Mouse (Mus musculus): ENCODE data around the gene Pmepa1. TPM values are rescaled to one million over a fixed set of nuclear protein-coding genes. Genes with fewer than 3 reads are reported as not detected.
A peak's percentile ranks its signal among the peaks of the same experiment; 100 is the strongest.

The Pmepa1 gene
- polyA plus RNA-seq, 1 experiment from 2014 or later: 2.6 TPM

- H3K27me3 ChIP-seq (ENCODE audit: control insufficient read depth, insufficient read depth, low read length): no peaks in the 10 kb centered on the region
- DNase-seq (ENCODE audit: low spot score) (no peak), ATAC-seq (ENCODE audit: insufficient number of reproducible peaks, low FRiP score, low TSS enrichment, low read depth) (no peak)
- no peaks in the 10 kb centered on the region for H3K9me3 ChIP-seq (ENCODE audit: control insufficient read depth, low read length)
- H3K36me3 ChIP-seq (ENCODE audit: control insufficient read depth, insufficient read depth, low read length): no peaks in the 10 kb centered on the region
- WGBS: 29% methylated on average over 12 of the region's 12 CpGs
- no peak overlapping the region for H3K4me2 ChIP-seq (ENCODE audit: low read depth, severe bottlenecking)
- H3K27ac ChIP-seq (replicated peaks; ENCODE audit: low read depth, low read length): no peak overlapping the region
- no peak overlapping the region for H3K9ac ChIP-seq (ENCODE audit: low read length)
- no peak overlapping the region for H3K4me3 ChIP-seq (ENCODE audit: low read depth, low read length)
- peaks cover 6% of the 10 kb centered on the region; the same call in 1 of the 2 replicates for H3K4me1 ChIP-seq (ENCODE audit: control insufficient read depth, insufficient read depth, low read length)
Measured at GRCm38 (mm10) chr2:173305011-173305410, 28.7 kb upstream of the Pmepa1 start.

GRCm38 (mm10) chr2:173300663-173301630 lies 24.6 kb upstream of the Pmepa1 start:
- DNase-seq (ENCODE audit: low spot score): peak; percentile 44
- H3K9ac ChIP-seq (ENCODE audit: low read length): no peak overlapping the region
- ATAC-seq (ENCODE audit: insufficient number of reproducible peaks, low FRiP score, low TSS enrichment, low read depth): no peak
- H3K27me3 ChIP-seq (ENCODE audit: control insufficient read depth, insufficient read depth, low read length): no peaks in the 10 kb centered on the region
- H3K27ac ChIP-seq (replicated peaks; ENCODE audit: low read depth, low read length): no peak overlapping the region
- no peak overlapping the region for H3K4me3 ChIP-seq (ENCODE audit: low read depth, low read length)
- no peaks in the 10 kb centered on the region for H3K9me3 ChIP-seq (ENCODE audit: control insufficient read depth, low read length)
- no peaks in the 10 kb centered on the region for H3K36me3 ChIP-seq (ENCODE audit: control insufficient read depth, insufficient read depth, low read length)
- H3K4me2 ChIP-seq (ENCODE audit: low read depth, severe bottlenecking): no peak overlapping the region
- H3K4me1 ChIP-seq (ENCODE audit: control insufficient read depth, insufficient read depth, low read length): no peaks in the 10 kb centered on the region
- 69% methylated on average over 28 of the region's 28 CpGs for whole genome bisulfite sequencing

DNA sequence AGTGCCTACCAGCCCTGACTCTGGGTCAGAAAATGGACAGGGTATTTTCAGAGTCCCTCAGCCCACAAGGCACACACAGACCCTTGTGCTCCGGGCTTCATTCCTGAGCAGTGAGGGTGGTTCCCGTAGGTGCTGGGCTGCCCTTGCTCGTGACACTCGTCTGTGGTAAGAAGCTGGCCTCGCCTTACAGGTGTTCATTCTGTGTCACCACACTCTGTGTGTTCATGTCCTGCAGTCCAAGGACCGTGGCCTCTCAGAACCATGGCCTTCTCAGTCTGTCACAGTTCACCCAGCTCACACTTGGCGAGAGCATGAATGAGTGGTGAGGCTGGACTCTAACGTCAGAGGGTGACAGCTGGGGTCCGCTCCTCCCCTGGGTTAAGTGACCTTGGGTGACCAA lies 20.1 kb upstream of the Pmepa1 start:
- Histone ChIP-seq H3K4me2 (ENCODE audit: low read depth, severe bottlenecking) (no peak overlapping the region), H3K4me3 (ENCODE audit: low read depth, low read length) (no peak overlapping the region), H3K36me3 (ENCODE audit: control insufficient read depth, insufficient read depth, low read length) (no peaks in the 10 kb centered on the region), H3K27ac (replicated peaks; ENCODE audit: low read depth, low read length) (no peak overlapping the region), H3K4me1 (ENCODE audit: control insufficient read depth, insufficient read depth, low read length) (no peaks in the 10 kb centered on the region), H3K27me3 (ENCODE audit: control insufficient read depth, insufficient read depth, low read length) (no peaks in the 10 kb centered on the region), H3K9me3 (ENCODE audit: control insufficient read depth, low read length) (no peaks in the 10 kb centered on the region), H3K9ac (ENCODE audit: low read length) (no peak overlapping the region)
- WGBS: 82% methylated on average over 9 of the region's 9 CpGs
- ATAC-seq (ENCODE audit: insufficient number of reproducible peaks, low FRiP score, low TSS enrichment, low read depth) (no peak), DNase-seq (ENCODE audit: low spot score) (no peak)

DNA sequence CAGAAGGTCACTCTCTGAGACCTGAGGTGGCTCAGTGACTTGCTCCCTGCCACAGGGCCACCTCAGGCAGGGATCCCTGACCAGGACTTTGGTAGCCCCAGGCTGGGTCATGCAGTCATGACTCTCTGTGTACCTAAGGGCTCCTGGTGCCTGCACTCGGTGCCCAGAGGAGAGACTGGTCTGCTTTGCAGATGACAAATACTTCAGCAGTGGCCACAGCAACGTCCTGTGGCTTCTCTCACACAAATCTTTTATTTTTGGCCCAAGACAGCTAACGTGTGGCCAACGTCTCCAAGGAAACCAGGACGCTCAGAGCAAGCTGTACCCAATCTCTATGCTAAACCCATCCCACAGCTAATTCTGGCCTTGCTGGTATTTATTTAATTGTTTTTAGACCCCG lies 16.7 kb upstream of the Pmepa1 start:
- WGBS: 79% methylated on average over 6 of the region's 6 CpGs
- no peak overlapping the region for H3K4me2 ChIP-seq (ENCODE audit: low read depth, severe bottlenecking)

GRCm38 (mm10) chr2:173292551-173292950 lies 16.2 kb upstream of the Pmepa1 start:
- 100% methylated on average over 2 of the region's 2 CpGs for WGBS
- H3K4me1 ChIP-seq (ENCODE audit: control insufficient read depth, insufficient read depth, low read length): no peaks in the 10 kb centered on the region
- ATAC-seq (ENCODE audit: insufficient number of reproducible peaks, low FRiP score, low TSS enrichment, low read depth) (no peak), DNase-seq (ENCODE audit: low spot score) (no peak)
- H3K4me2 ChIP-seq (ENCODE audit: low read depth, severe bottlenecking): no peak overlapping the region
- H3K27me3 ChIP-seq (ENCODE audit: control insufficient read depth, insufficient read depth, low read length): no peaks in the 10 kb centered on the region
- no peak overlapping the region for H3K4me3 ChIP-seq (ENCODE audit: low read depth, low read length)
- no peaks in the 10 kb centered on the region for H3K36me3 ChIP-seq (ENCODE audit: control insufficient read depth, insufficient read depth, low read length)
- no peak overlapping the region for H3K27ac ChIP-seq (replicated peaks; ENCODE audit: low read depth, low read length)
- H3K9ac ChIP-seq (ENCODE audit: low read length): no peak overlapping the region
- H3K9me3 ChIP-seq (ENCODE audit: control insufficient read depth, low read length): no peaks in the 10 kb centered on the region

More for the DNA sequence above, 16.7 kb upstream of the Pmepa1 start:
- no peaks in the 10 kb centered on the region for H3K9me3 ChIP-seq (ENCODE audit: control insufficient read depth, low read length)
- H3K27me3 ChIP-seq (ENCODE audit: control insufficient read depth, insufficient read depth, low read length): no peaks in the 10 kb centered on the region
- no peak overlapping the region for H3K4me3 ChIP-seq (ENCODE audit: low read depth, low read length)
- H3K4me1 ChIP-seq (ENCODE audit: control insufficient read depth, insufficient read depth, low read length): no peaks in the 10 kb centered on the region
- DNase-seq (ENCODE audit: low spot score): no peak
- no peak overlapping the region for H3K27ac ChIP-seq (replicated peaks; ENCODE audit: low read depth, low read length)
- no peak for ATAC-seq (ENCODE audit: insufficient number of reproducible peaks, low FRiP score, low TSS enrichment, low read depth)
- H3K9ac ChIP-seq (ENCODE audit: low read length): no peak overlapping the region
- H3K36me3 ChIP-seq (ENCODE audit: control insufficient read depth, insufficient read depth, low read length): no peaks in the 10 kb centered on the region

GRCm38 (mm10) chr2:173290981-173291380 lies 14.6 kb upstream of the Pmepa1 start:
- H3K4me2 ChIP-seq (ENCODE audit: low read depth, severe bottlenecking): no peak overlapping the region
- no peaks in the 10 kb centered on the region for H3K27me3 ChIP-seq (ENCODE audit: control insufficient read depth, insufficient read depth, low read length)
- no peak for DNase-seq (ENCODE audit: low spot score)
- no peaks in the 10 kb centered on the region for H3K4me1 ChIP-seq (ENCODE audit: control insufficient read depth, insufficient read depth, low read length)
- H3K36me3 ChIP-seq (ENCODE audit: control insufficient read depth, insufficient read depth, low read length): no peaks in the 10 kb centered on the region
- ATAC-seq (ENCODE audit: insufficient number of reproducible peaks, low FRiP score, low TSS enrichment, low read depth): no peak
- H3K27ac ChIP-seq (replicated peaks; ENCODE audit: low read depth, low read length): no peak overlapping the region
- H3K9ac ChIP-seq (ENCODE audit: low read length): no peak overlapping the region
- no peaks in the 10 kb centered on the region for H3K9me3 ChIP-seq (ENCODE audit: control insufficient read depth, low read length)
- WGBS: 93% methylated on average over 11 of the region's 11 CpGs
- H3K4me3 ChIP-seq (ENCODE audit: low read depth, low read length): no peak overlapping the region

DNA sequence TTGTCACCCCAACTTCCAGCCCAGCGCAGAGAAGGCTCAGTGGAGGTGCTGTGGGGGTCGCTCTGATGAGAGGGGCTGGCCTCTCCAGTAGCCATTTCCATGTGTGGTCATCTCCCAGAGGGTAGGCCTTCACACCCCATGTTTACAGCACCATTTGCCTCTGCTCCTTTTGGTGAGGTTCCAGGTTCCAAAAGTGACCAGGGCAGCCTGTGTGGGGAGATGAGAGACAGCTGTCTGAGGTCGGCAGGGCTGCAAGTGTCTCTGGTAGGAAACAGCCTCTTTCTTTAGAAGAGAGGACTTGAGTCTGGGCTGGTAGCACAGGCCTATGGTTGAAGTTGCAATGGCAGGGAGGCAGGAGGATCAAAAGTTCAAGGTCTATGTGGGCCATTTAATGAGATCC lies 13.6 kb upstream of the Pmepa1 start:
- H3K4me3 ChIP-seq (ENCODE audit: low read depth, low read length): no peak overlapping the region
- H3K4me1 ChIP-seq (ENCODE audit: control insufficient read depth, insufficient read depth, low read length): no peaks in the 10 kb centered on the region
- no peak overlapping the region for H3K27ac ChIP-seq (replicated peaks; ENCODE audit: low read depth, low read length)
- no peak overlapping the region for H3K9ac ChIP-seq (ENCODE audit: low read length)
- no peak for DNase-seq (ENCODE audit: low spot score)
- H3K4me2 ChIP-seq (ENCODE audit: low read depth, severe bottlenecking): no peak overlapping the region
- 51% methylated on average over 3 of the region's 3 CpGs for WGBS
- no peak for ATAC-seq (ENCODE audit: insufficient number of reproducible peaks, low FRiP score, low TSS enrichment, low read depth)
- H3K36me3 ChIP-seq (ENCODE audit: control insufficient read depth, insufficient read depth, low read length): no peaks in the 10 kb centered on the region
- H3K27me3 ChIP-seq (ENCODE audit: control insufficient read depth, insufficient read depth, low read length): no peaks in the 10 kb centered on the region
- H3K9me3 ChIP-seq (ENCODE audit: control insufficient read depth, low read length): no peaks in the 10 kb centered on the region

DNA sequence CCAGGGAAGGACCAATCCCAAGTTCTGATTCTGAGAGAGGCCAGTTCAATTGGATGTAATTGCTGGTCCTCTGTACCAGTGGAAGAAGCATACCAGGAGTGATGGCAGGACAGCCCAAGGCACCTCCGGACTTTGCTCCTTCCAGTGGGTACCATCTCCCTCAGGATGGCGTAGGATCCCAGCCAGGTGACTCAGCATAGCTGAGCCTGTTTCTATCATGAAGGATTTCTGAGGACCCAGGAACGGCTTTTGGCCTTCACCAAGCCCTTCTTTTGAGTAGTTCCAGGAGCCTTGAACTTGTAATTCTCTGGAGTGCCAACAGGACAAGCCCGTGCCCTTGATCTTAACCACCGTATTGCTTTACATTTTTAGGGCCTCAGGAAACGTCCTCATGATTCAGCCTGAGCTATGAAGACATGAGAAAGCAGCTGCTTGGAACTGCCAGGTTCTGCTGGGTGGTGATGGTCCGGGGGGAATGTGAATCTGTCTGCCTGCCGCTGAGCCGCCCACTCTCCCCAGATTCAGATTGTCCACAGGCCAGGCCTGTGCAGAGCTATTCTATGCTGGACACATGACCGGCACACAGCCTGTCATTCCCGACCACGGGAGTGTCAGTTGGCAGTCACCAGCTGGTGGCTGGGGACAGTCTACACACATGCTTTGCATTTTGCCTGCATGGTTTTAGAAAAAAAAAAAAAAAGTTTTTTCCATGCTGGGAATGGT lies 9.6 kb upstream of the Pmepa1 start:
- Histone ChIP-seq H3K4me1 (ENCODE audit: control insufficient read depth, insufficient read depth, low read length) (no peaks in the 10 kb centered on the region), H3K27ac (replicated peaks; ENCODE audit: low read depth, low read length) (no peak overlapping the region), H3K4me3 (ENCODE audit: low read depth, low read length) (no peak overlapping the region), H3K9ac (ENCODE audit: low read length) (no peak overlapping the region), H3K27me3 (ENCODE audit: control insufficient read depth, insufficient read depth, low read length) (no peaks in the 10 kb centered on the region), H3K9me3 (ENCODE audit: control insufficient read depth, low read length) (no peaks in the 10 kb centered on the region), H3K36me3 (ENCODE audit: control insufficient read depth, insufficient read depth, low read length) (no peaks in the 10 kb centered on the region), H3K4me2 (ENCODE audit: low read depth, severe bottlenecking) (no peak overlapping the region)
- 86% methylated on average over 12 of the region's 12 CpGs for WGBS
- ATAC-seq (ENCODE audit: insufficient number of reproducible peaks, low FRiP score, low TSS enrichment, low read depth) (no peak), DNase-seq (ENCODE audit: low spot score) (no peak)

All from limb, embryonic 11.5 days (tissue).